Mouse (Mus musculus) forebrain, embryonic 15.5 days (tissue): Measurements from ENCODE around the gene Des. TPM values are rescaled to one million over a fixed set of nuclear protein-coding genes. Genes with fewer than 3 reads are reported as not detected.

Experiments used
- ATAC-seq: fragments of 200-750 bp; cut with Nextera tagmentation; replicated peaks from 2 replicates; pipeline ENCODE4 v1.8.0; 2017; ENCODE audit warnings: mild to moderate bottlenecking, moderate TSS enrichment, moderate library complexity
- H3K27ac ChIP-seq: fragments of 300-500 bp; sonication (generic); replicated peaks from 2 replicates; pipeline ENCODE4 v1.5.1; 2015; ENCODE audit warnings: mild to moderate bottlenecking, inconsistent platforms
- H3K27me3 ChIP-seq: fragments of 300-500 bp; sonication (generic); 2 replicates; pipeline ENCODE4 v1.6.1; 2015; ENCODE audit warnings: inconsistent platforms
- H3K36me3 ChIP-seq: fragments of 300-500 bp; sonication (generic); 2 replicates; pipeline ENCODE4 v1.6.1; 2015; ENCODE audit warnings: mild to moderate bottlenecking, inconsistent platforms
- H3K4me1 ChIP-seq: fragments of 300-500 bp; sonication (generic); 2 replicates; pipeline ENCODE4 v1.6.1; 2015; ENCODE audit warnings: inconsistent platforms
- H3K4me2 ChIP-seq: fragments of 300-500 bp; sonication (generic); replicated peaks from 2 replicates; pipeline ENCODE4 v1.6.1; 2015; ENCODE audit warnings: mild to moderate bottlenecking, inconsistent platforms
- H3K4me3 ChIP-seq: fragments of 300-500 bp; sonication (generic); 2 replicates; pipeline ENCODE4 v1.5.1; 2015; ENCODE audit warnings: mild to moderate bottlenecking, inconsistent platforms
- H3K9ac ChIP-seq: fragments of 300-500 bp; sonication (generic); replicated peaks from 2 replicates; pipeline ENCODE4 v1.6.1; 2015; ENCODE audit warnings: mild to moderate bottlenecking, inconsistent platforms
- H3K9me3 ChIP-seq: fragments of 300-500 bp; sonication (generic); 2 replicates; pipeline ENCODE4 v1.6.1; 2016; ENCODE audit warnings: inconsistent platforms
- WGBS: fragments of 180-500 bp; shearing (Covaris S2); methylation state at CpG from one replicate; pipeline ENCODE4 v1.1.7; 2015; ENCODE audit warnings: mixed read lengths; 5-methylcytosine and 5-hydroxymethylcytosine counted together
- polyA plus RNA-seq: library from polyadenylated mRNA; unstranded; fragments of >200 nt; fragmentation: Nextera tagmentation; extraction: Ambion mirVana; gene quantifications from 2 replicates; pipeline ENCODE4 v1.2.1, GENCODE M21; 2015

Des gene
- polyA plus RNA-seq, 1 experiment from 2014 or later: 1.0 TPM

- H3K27me3 ChIP-seq: no peaks in the 10 kb centered on the region
- ATAC-seq: no peak
- 95% methylated on average over 7 of the region's 7 CpGs for WGBS
- H3K36me3 ChIP-seq: no peaks in the 10 kb centered on the region
- H3K4me3 ChIP-seq: no peak overlapping the region
- H3K9me3 ChIP-seq: no peaks in the 10 kb centered on the region
- H3K27ac ChIP-seq: no peak overlapping the region
- no peak overlapping the region for H3K9ac ChIP-seq
- no peak overlapping the region for H3K4me2 ChIP-seq
- no peaks in the 10 kb centered on the region for H3K4me1 ChIP-seq
Observed at GRCm38 (mm10) chr1:75409950-75410349, 49.8 kb downstream of the Des start.

DNA sequence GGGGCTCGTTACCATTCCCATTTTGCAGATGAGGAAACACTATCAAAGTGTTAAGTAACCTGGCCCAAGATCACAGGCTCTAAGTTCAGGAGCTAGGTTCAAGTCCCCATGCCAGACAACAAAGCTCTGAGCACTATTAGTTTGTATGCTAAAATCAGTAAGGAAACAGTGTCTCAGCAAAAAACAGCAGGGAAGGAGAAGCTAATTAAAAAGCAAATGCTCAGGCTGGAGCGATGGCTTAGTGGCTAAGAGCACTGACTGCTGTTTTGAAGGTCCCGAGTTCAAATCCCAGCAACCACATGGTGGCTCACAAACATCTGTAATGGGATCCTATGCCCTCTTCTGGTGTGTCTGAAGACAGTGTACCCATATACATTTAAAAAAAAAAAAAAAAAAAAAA lies 52.1 kb downstream of the Des start:
- no peaks in the 10 kb centered on the region for H3K27me3 ChIP-seq
- H3K4me1 ChIP-seq: no peaks in the 10 kb centered on the region
- H3K9ac ChIP-seq: no peak overlapping the region
- no peak overlapping the region for H3K4me3 ChIP-seq
- no peak overlapping the region for H3K4me2 ChIP-seq
- no peaks in the 10 kb centered on the region for H3K36me3 ChIP-seq
- 87% methylated on average over 3 of the region's 3 CpGs for WGBS
- no peak for ATAC-seq
- no peaks in the 10 kb centered on the region for H3K9me3 ChIP-seq
- no peak overlapping the region for H3K27ac ChIP-seq

GRCm38 (mm10) chr1:75413749-75414148 lies 53.6 kb downstream of the Des start:
- no peaks in the 10 kb centered on the region for H3K9me3 ChIP-seq
- ATAC-seq: no peak
- H3K36me3 ChIP-seq: no peaks in the 10 kb centered on the region
- H3K9ac ChIP-seq: no peak overlapping the region
- H3K4me1 ChIP-seq: no peaks in the 10 kb centered on the region
- 56% methylated on average over 3 of the region's 3 CpGs for WGBS
- H3K4me2 ChIP-seq: no peak overlapping the region
- no peak overlapping the region for H3K4me3 ChIP-seq
- H3K27me3 ChIP-seq: no peaks in the 10 kb centered on the region
- H3K27ac ChIP-seq: no peak overlapping the region

Other genes starting within 250 kb of the Des start
- gene Nhej1, start 235.1 kb upstream of the Des start, polyA plus RNA-seq: 7.0 and 7.7 TPM in 2 replicates
- not detected in 2 replicates for gene Slc23a3, start 226.4 kb upstream of the Des start, polyA plus RNA-seq
- gene Cnppd1, start 217.6 kb upstream of the Des start, polyA plus RNA-seq: 55.5 and 57.9 TPM in 2 replicates
- 91.2 and 103 TPM in 2 replicates for gene Retreg2, start 217.6 kb upstream of the Des start, polyA plus RNA-seq
- 40.4 and 42.9 TPM in 2 replicates for gene Zfand2b, start 191.7 kb upstream of the Des start, polyA plus RNA-seq
- 42.9 and 45.1 TPM in 2 replicates for gene Abcb6, start 179.9 kb upstream of the Des start, polyA plus RNA-seq
- 26.3 and 28.6 TPM in 2 replicates for gene Ankzf1, start 168.2 kb upstream of the Des start, polyA plus RNA-seq
- 40.0 and 40.4 TPM in 2 replicates for gene Atg9a, start 168.1 kb upstream of the Des start, polyA plus RNA-seq
- gene Glb1l, start 149.5 kb upstream of the Des start, polyA plus RNA-seq: 19.6 and 20.0 TPM in 2 replicates
- 145 and 147 TPM in 2 replicates for gene Stk16, start 149.5 kb upstream of the Des start, polyA plus RNA-seq
- gene Tuba4a, start 140.5 kb upstream of the Des start, polyA plus RNA-seq: 14.9 and 19.5 TPM in 2 replicates
- not detected in 2 replicates for gene A630095N17Rik, start 128.2 kb upstream of the Des start, polyA plus RNA-seq
- gene Dnajb2, start 123.9 kb upstream of the Des start, polyA plus RNA-seq: 53.0 and 54.0 TPM in 2 replicates
- 6.9 and 8.7 TPM in 2 replicates for gene Ptprn, start 95.8 kb upstream of the Des start, polyA plus RNA-seq
- gene Resp18, start 81.9 kb upstream of the Des start, polyA plus RNA-seq: 38.6 and 51.0 TPM in 2 replicates
- 162 and 163 TPM in 2 replicates for gene Dnpep, start 42.3 kb upstream of the Des start, polyA plus RNA-seq
- 9.9 and 11.4 TPM in 2 replicates for gene Speg, start 15.0 kb downstream of the Des start, polyA plus RNA-seq
- 62.3 and 77.8 TPM in 2 replicates for gene Gmppa, start 75.6 kb downstream of the Des start, polyA plus RNA-seq
- 2.8 and 4.1 TPM in 2 replicates for gene Asic4, start 90.1 kb downstream of the Des start, polyA plus RNA-seq
- gene Chpf, start 119.0 kb downstream of the Des start, polyA plus RNA-seq: 28.9 and 29.2 TPM in 2 replicates
- 53.4 and 55.4 TPM in 2 replicates for gene Tmem198, start 119.2 kb downstream of the Des start, polyA plus RNA-seq
- gene Obsl1, start 146.1 kb downstream of the Des start, polyA plus RNA-seq: 21.7 and 21.9 TPM in 2 replicates
- 13.8 and 15.0 TPM in 2 replicates for gene Inha, start 146.7 kb downstream of the Des start, polyA plus RNA-seq
- 19.6 and 20.1 TPM in 2 replicates for gene Stk11ip, start 161.2 kb downstream of the Des start, polyA plus RNA-seq
- gene Slc4a3, start 185.9 kb downstream of the Des start, polyA plus RNA-seq: 35.2 and 35.9 TPM in 2 replicates